Mouse (Mus musculus): ENCODE results near the gene Casp6.

GRCm38 (mm10) chr3:129898886-129899285 is 2.3 kb upstream of the Casp6 start:
- TF ChIP-seq ZNF384 (IDR thresholded peaks at IDR 0.05; ENCODE audit: low read depth, low read length) (no peak), HCFC1 (IDR thresholded peaks at IDR 0.05; ENCODE audit: borderline replicate concordance, insufficient read depth, low read length) (no peak)
